Mouse (Mus musculus) embryo, embryonic 9.5 days (tissue): Measurements from ENCODE around the gene Rnf225.
"Not testable (repeated sequence)": the region's sequence is repeated elsewhere in the genome, so short reads cannot be mapped to it uniquely, and the experiment has no call there.

Source experiments
- DNase-seq: peaks from one replicate; pipeline ENCODE4 v3.0.0-alpha.2; 2017; ENCODE audit errors: extremely low spot score

The Rnf225 gene

DNA sequence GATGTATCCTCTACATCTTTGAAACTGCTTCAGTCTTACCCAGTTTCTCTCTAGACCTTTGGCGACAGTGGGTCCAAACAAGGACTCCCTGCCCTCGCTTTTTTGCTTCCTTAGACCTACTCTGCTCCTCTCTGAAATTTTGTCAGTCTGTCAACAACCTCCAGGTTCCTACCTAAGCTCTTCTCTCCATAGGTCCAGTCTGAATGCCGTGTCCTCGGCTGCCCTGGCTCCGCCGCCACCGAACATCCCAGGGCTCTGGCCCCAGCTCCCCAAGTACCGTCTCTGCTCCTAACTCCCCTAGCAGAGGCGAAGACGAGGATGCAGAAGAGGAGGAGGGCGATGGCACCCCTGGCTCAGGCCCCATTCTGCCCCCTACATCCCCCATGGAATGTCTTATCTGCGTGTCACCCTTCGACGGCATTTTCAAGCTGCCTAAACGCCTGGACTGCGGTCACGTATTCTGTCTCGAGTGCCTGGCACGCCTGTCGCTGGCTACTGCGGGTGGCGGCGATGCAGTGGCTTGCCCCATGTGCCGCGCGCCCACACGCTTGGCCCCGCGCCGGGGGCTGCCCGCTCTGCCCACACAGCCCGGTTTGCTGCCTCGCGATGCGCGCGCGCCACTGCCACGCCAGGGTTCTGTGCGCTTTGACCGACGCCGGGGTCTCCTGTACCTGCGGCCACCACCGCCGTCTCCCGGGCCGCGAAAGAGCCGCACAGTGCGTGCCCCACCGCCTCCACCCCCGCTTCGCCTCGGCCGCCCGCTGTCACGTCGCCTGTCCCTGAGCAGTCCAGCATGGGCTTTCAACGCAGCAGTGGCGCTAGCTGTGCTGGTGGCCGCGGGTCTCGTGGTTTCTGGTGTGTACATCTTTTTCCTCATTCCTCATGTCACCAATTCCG lies 725 bp downstream of the Rnf225 start:
- DNase-seq, result peak; percentile 66

DNA sequence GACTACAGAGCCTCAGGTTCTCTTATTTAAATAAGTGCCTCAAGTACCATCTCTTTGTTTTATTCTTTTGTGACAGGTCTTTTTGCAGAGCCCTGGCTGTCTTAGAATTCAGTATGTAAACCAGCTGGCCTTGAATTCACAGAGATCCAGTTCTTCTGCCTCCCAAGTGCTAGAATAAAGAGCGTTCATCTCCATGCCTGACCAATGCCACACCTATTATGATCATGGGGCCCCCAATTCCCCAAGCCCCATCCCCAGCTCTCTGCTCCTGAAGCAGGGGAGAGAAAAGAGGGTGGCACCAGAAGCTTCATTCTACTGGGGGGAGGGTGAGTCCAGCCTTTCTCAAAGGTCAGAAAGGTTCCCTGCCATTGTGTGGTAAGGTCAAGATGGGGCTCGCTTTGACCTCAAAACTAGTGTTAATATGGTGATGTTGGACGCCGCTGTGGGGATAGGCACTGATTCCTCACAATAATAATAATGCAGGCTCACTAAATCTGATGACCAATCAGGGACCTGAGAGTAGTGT lies 6.5 kb downstream of the Rnf225 start:
- DNase-seq, result no peak

DNA sequence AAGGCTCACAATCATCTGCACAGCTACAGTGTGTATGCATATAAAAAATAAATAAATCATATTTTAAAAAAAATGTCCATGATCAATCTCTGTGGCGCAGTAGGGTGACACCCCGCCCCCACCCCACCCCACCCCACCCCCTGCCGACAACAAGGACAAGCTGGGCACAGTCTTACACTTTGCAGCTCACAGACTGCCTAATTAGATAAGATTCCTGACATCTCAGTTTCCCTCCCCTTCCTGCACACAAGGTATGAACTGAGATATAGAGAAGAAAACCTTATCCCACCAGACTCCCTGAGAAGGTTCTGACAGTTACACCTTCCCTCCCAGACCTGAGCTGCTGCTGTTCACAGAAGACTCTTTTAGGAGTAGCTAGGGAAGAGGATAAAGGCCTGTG lies 7.6 kb downstream of the Rnf225 start:
- DNase-seq, result no peak

DNA sequence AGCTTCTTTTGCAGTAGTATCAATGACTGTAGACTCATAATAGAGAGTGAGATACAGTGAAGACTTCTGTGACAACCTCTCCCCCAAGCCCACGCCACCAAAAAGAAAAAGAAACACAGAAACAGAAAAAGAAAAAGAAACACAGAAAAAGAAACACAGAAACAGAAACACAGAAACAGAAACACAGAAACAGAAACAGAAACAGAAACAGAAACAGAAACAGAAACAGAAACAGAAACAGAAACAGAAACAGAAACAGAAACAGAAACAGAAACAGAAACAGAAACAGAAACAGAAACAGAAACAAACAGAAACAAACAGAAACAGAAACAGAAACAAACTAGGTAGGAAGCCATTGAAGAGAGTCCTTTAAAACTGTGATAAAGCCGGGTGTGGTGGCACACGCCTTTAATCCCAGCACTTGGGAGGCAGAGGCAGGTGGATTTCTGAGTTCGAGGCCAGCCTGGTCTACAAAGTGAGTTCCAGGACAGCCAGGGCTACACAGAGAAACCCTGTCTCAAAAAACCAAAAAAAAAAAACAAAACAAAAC lies 10.1 kb downstream of the Rnf225 start:
- not testable (repeated sequence) for DNase-seq

DNA sequence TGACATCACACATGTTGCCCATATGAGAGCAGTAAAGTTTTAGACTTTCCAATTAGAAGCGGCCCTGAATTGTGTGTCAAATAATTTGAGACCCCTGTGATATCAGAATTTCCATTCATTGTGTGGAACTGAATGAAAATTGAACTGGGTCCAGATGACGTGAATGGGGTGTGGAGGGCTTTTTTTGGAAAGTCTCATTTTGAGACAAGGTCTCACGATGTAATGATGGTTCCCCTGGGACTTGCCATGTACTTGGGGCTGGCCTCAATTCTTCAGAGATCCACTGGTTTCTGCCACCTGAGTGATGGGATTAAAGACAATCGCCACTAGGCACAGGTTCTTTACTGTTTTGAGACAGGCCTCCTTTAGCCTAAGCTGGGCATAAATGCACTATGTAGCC lies 13.4 kb downstream of the Rnf225 start:
- DNase-seq, result no peak

DNA sequence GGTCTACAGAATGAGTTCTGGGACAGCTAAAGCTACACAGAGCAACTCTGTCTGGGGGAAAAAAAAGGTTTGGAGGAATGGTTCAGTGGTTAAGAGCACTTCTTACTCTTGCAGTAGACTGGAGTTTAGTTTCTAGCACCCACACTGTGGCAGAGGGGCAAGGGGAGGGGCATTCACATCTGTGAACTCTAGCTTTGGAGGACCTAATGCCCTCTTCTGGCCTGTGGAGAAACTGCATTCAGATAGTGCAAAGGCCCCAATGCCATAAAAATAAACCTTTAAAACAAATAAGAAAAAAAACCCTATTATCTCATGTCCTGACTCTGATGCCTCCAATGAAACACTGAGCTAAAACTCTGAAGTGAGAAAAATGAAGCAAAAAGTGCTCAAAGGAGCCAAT lies 16.3 kb downstream of the Rnf225 start:
- no peak for DNase-seq

DNA sequence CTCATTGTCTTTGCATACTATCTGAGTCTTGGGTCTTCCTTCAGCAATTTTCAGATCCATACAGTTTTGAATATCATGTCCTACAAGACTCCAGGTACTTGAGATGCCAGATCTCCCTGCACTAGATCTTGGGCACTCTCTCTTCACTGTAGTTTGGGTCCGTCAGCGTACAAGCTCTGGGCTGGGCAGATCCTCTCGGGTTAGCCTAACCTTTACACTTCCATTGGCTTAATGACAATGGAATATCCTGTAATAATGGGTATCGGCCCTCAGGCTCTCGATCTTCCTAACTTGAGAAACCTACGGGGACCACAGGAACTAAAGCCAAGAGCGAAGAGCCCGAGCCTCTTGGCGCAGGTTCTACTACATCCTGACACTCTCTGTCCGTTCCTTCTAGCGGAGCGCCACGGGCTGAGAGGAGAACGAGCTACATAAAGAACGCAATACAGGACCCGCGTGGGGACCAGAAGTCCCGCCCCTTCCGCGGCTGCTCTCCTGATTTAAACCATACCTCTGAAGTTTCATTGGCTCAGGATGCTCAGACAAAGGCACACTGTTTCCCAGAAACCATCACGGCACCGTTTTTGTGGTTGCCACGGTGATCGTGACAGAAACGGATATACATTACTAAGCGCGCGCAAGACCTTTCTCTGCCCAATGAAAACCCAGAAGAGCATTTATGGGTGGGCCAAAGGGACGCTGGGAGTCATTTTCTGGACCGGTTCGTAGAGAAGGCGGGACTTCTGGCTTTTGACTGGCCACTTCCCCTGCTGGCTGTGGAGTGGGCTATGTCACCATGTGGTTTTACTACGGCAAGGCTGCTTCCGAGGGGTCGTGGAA lies 22.0 kb downstream of the Rnf225 start:
- DNase-seq, result peak; percentile 92

DNA sequence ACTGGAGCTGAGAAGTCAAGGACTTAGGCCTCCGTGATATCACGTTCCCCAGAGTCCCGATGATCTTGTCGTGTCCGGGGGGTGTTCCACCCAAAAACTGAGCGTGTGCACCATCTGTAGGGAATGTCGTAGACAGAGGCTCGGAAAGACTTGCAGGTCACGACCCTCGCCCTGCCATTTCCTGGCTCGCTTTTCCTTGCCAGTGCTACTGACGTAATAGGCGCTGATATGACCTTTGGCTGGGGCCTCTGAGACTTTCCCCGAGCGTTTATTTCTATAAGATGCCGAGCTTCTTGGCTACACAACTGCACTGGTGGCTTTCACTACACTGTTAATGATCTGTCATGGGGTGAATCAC lies 22.6 kb downstream of the Rnf225 start:
- DNase-seq, result no peak

DNA sequence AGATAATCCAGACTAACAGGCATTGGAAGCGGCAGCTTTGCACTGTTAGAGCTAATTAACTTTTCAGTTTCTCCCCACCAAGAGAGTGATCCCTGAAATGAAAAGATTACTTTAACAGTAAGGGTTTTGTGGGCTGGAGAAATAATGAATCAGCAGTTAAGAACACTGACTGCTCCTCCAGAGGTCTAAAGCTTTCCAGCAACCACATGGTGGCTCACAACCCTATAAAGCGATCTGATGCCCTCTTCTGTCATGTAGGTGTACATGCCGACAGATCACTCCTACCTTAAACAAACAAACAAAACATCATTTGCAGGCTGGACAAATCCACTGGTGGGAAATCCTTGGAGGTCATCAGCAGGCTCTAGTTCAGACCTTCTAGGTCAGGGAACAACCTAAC lies 27.7 kb downstream of the Rnf225 start:
- no peak for DNase-seq

DNA sequence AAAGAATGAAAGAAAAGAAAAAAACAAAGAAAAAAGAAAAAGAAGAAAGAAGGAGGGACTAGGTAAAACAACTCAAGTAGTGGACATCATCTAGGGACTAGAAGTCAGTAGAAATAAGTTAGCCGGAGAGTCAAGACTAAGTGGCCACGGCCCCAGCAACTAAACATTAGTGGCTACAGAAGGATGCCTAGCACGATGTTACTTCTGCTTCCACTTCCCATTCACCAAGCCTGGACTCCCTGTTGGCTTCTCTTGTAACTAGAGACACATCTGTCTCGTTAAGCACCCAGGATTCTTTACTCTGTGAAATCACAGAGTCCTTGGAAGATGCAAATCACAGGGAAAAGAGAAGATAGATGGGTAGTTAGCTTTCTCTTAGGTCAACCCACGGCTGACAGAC lies 30.3 kb downstream of the Rnf225 start:
- DNase-seq, result no peak

DNA sequence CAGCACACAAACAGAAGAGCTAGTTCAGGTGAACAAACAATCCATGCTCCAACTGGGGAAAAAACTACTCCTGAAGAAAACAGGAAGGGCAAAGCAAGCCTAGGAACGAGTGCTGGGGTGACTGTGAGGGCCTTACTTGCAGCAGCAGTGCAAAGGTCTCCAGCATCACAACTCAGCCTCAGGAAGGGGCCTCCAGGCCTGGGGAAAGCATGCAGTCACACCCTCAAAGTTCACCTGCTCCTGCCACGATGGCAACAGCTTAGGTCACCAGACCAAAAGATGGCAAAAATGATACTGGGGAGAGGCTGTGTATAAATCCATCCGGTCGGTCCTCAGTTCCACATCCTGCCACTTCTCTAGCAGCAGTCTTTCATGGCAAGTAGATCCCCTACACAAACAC lies 31.7 kb downstream of the Rnf225 start:
- no peak for DNase-seq

DNA sequence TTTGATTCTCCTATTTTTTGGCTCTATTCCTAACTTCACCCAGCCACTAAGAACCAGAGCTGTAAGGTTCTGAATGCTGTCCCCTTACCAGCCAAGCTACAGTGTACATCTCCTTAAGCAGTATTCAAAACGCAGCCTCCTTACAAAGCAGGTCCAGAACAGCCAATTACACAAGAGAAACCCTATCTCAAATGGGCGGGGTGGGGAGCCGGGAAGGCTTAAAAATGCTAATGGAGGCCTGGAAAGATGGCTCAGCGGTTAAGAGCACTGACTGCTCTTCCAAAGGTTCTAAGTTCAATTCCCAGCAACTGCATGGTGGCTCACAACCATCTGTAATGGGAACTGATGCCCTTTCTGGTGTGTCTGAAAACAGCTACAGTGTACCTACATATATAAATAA lies 32.5 kb downstream of the Rnf225 start:
- no peak for DNase-seq

DNA sequence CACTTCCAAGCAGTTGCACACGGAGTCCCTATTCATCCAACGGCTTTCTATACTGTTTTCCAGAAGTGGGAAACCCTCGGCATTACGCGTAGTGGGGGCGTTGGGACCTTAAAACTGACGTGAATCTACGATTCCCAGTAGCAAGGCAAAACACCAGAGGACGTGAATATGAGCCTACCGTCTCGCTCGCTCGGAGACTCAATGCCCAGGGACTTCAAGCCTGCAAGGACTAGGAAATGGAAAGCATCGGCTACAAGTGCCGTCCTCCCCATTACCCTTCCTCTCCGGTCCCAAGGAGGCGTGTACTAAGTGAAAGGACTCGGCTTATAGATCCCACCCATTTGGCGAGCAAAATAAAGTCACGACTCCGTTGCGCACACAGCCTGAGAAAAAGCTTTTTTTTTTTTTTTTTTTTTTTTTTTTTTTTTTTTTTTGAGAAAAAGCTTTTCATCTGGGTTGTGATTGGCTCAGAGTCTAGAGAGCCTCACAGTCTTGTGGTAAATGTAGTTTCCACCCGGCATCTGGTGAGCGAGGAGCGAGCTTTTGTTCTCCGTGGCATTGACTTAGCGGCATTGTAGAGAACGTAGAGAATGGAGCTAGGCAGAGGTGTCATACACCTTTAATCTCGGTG lies 34.4 kb downstream of the Rnf225 start:
- DNase-seq, result peak; percentile 62

DNA sequence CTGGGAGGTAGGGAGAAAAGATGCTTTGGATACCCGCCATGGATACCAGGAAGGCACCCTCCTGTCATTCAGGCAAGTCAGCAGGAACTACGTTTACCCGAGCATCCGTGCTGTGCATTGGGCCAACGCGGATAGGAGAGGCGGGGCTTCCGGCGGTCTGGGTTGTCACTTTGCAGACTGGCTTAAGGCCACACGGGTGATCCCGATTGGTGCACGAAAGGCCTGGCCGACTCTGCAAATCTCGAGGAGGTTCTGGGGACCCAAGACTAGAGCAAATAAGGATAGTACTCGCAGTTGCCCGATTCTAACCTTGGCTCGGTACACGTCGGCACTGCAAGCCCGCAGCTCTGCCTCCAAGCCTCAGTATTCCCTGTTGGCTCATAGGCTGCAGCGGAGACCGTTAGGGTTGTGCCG lies 38.5 kb downstream of the Rnf225 start, which contains the start of gene Zfp324:
Gene Zfp324 (plus strand): TSS at position 161 of the 414 bp plus-strand sequence.
- DNase-seq, result peak; percentile 86

DNA sequence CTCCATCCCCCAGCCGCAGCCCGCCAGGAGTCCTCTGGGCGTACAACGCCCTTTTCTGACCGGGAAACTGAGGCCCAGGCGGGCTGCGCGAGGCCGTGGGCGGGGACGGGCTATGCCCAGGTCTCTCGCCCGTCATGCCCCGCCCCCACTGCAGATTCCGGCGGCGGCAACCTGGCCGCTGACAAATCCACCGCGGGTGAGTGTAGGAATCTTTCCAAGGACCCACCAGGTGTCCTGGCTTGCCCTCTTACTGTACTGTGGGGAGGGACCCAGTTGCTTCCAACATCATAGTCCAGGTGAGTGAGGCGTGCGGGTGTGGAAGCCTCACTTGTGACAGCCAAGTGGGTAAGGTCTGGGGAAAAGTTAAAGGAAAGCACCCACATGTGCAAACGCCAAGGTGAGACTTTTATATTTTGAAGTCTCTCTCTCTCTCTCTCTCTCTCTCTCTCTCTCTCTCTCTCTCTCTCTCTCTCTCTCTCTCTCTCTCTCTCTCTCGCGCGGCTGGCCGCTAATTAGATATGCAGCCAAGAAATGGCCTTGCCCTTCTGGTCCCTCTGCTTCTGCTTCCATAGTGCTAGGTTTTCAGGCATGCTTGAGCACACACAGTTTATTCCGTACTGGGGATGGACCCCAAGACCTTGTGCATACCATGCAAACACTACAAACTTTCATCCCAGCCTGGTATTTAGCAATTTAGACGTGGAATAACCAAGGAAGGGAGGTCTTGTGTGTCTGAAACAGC lies 39.1 kb downstream of the Rnf225 start:
- peak; percentile 63 for DNase-seq

DNA sequence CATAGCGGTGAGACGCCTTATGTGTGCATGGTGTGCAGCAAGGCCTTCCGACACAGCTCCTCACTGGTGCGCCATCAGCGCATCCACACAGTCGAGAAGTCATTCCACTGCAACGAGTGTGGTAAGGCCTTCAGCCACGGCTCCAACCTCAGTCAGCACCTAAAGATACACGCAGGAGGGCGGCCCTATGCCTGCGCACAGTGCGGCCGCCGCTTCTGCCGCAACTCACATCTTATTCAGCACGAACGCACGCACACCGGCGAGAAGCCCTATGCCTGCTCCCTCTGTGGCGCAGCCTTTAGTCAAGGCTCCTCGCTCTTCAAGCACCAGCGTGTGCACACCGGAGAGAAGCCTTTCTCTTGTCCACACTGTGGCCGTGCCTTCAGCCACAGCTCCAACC lies 43.7 kb downstream of the Rnf225 start:
- no peak for DNase-seq

DNA sequence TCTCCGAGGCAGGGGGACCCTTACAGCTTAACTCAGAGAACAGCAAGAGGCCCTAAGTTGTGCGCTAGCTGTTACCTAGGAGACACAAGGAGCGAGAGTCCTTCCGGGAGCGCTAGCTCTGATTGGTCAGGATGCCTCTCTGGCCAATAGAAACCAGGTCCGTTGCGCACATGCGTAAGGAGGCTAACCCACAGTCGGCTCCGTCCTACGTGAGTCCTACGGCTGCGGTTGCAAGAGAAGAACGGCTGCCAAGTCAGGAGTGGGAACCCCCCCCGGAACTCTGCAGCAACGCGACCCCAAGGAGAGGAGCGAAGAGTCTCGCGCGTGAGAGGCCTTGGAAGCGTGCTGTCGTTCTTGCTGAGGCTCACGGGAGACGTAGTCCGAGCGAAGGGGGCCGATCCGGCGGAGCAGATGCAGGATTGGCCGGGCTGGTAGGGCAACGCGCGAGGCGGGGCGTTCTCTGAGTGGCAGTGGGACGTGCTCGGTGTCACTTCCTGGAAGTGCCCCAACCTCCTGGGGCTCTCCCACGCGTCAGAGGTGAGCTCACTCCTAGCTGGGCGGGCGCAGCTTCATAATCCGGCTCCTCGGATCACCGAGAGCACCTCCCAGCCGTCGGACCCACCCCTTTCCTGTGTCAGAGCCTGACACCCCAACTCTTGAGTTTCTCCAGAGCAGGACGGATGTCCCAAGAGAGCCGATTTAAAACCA lies 50.6 kb downstream of the Rnf225 start, which contains the start of gene Zfp446:
Gene Zfp446 (plus strand): TSS at position 167 of the 708 bp plus-strand sequence.
- DNase-seq, result peak; percentile 98

DNA sequence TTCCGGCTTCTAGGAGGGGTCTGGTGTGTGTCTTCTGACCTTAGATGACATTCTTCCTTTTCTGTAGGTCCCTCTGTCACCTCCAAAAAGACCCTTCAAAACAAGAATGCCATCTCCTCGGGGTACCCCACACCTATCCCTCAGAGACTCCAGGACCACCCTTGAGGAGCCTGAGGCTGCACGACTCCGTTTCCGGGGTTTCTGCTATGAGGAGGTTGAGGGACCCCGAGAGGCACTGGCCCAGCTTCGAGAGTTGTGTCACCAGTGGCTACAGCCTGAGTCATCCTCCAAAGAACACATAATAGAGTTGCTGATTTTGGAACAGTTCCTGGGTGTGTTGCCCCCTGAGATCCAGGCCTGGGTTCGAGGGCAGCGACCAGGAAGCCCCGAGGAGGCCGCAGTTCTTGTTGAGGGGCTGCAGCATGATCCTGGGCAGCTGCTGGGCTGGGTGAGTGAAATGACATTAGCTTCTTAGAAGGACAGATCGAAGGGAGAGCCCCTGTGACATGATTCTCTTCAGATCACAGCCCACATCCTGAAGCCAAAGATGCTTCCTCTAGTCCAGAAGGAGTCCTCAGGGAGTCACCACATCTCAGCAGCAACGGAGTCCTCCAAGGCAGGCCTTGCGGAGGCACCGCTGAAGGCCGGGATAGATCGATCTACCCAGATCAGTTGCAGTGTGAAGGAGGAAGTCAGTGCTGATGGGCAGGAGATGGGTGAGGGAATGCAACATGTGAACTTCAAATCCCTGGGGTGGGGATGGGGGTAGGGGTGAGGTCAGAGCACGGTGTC lies 51.9 kb downstream of the Rnf225 start:
- no peak for DNase-seq

DNA sequence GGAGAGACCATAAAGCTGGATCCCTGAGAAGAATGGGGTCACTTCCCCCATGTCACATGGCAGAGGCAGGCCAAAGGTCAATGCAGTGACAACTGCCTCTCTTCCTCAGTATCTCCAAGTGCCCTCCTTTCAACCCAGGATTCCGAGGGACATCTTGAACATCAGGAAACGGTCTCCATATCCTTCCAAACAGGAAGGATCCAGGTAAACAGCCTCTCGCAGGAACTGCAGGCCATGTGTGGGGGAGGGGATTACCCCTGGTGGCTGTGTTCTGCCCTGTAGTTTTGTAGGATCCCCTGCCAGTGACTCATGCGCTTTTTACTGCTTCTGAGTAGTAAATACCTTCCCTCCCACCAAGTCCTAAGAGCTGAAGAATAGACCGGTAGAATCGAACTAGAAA lies 52.6 kb downstream of the Rnf225 start:
- no peak for DNase-seq

DNA sequence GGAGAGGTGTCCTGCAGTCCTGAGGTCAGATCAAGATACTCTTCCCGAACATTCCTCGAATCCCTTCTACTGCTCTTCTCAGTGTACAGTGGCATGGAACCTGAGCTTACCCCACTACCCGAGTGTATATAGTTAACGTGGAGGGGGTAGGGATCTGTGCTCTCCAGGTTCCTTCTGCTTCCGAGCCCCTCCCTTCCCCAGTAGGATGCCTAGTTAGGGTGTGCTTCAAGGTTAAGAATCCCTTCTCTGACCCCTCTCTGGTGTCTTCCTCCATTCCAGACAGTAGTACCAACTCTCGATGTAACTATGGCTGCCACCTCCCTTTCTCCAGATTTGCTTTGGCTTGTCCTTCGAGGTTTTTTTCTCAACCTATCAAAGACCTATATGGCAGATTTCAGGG lies 53.1 kb downstream of the Rnf225 start:
- DNase-seq, result no peak
